Mouse (Mus musculus) megakaryocyte, embryonic 14.5 days (primary cell): ENCODE results near the gene Brd4. TPM values are rescaled to one million over a fixed set of nuclear protein-coding genes. Genes with fewer than 3 reads are reported as not detected.

ENCODE experiments used
- H3K27me3 ChIP-seq: replicated peaks from 2 replicates; pipeline ENCODE3; 2012; ENCODE audit warnings: inconsistent platforms
- H3K36me3 ChIP-seq: replicated peaks from 2 replicates; pipeline ENCODE3; 2012; ENCODE audit warnings: low read length, inconsistent platforms, mixed read lengths
- H3K4me1 ChIP-seq: 2 replicates; pipeline ENCODE4 v1.6.1; 2012; ENCODE audit warnings: inconsistent platforms
- H3K4me3 ChIP-seq: replicated peaks from 2 replicates; pipeline ENCODE3; 2012; ENCODE audit warnings: moderate library complexity, mild to moderate bottlenecking, inconsistent platforms
- H3K9me3 ChIP-seq: 2 replicates; pipeline ENCODE4 v1.6.1; 2012; ENCODE audit warnings: inconsistent platforms
- FLI1 ChIP-seq: IDR thresholded peaks from 2 replicates; pipeline ENCODE4 v1.6.1; 2012; ENCODE audit warnings: low read length, inconsistent platforms, mixed read lengths
- GATA1 ChIP-seq: IDR thresholded peaks from 3 replicates; pipeline ENCODE4 v1.6.1; 2012; ENCODE audit warnings: mixed read lengths, low read length, inconsistent platforms, borderline replicate concordance
- polyA plus RNA-seq: library from polyadenylated mRNA; stranded (reverse); fragments of >175 nt; gene quantifications from 2 replicates; pipeline ENCODE4 v1.2.3, GENCODE M21; 2012; ENCODE audit warnings: low replicate concordance; ENCODE audit not compliant: insufficient read depth

The Brd4 gene
- polyA plus RNA-seq, 1 experiment, result 125 TPM

- H3K36me3 ChIP-seq, result peaks cover 10% of the 10 kb centered on the region
- H3K4me1 ChIP-seq, result peaks cover 89% of the 10 kb centered on the region
- no peaks in the 10 kb centered on the region for H3K9me3 ChIP-seq
- H3K27me3 ChIP-seq, result no peaks in the 10 kb centered on the region
- no peak overlapping the region for H3K4me3 ChIP-seq
- TF ChIP-seq FLI1, result no peak
- no peak for TF ChIP-seq GATA1
Observed at GRCm38 (mm10) chr17:32258869-32259268, 25.7 kb downstream of the Brd4 start.

GRCm38 (mm10) chr17:32257944-32258343 is 26.6 kb downstream of the Brd4 start:
- no peaks in the 10 kb centered on the region for H3K9me3 ChIP-seq
- H3K4me1 ChIP-seq, result peaks cover 91% of the 10 kb centered on the region
- peak overlapping the region; percentile 85 for H3K4me3 ChIP-seq
- no peak for TF ChIP-seq GATA1
- no peak for TF ChIP-seq FLI1
- H3K36me3 ChIP-seq, result peaks cover 14% of the 10 kb centered on the region
- H3K27me3 ChIP-seq, result no peaks in the 10 kb centered on the region

- no peak for TF ChIP-seq GATA1
- TF ChIP-seq FLI1, result no peak
- peaks cover 91% of the 10 kb centered on the region for H3K4me1 ChIP-seq
Observed at GRCm38 (mm10) chr17:32257452-32257851, 27.1 kb downstream of the Brd4 start.

DNA sequence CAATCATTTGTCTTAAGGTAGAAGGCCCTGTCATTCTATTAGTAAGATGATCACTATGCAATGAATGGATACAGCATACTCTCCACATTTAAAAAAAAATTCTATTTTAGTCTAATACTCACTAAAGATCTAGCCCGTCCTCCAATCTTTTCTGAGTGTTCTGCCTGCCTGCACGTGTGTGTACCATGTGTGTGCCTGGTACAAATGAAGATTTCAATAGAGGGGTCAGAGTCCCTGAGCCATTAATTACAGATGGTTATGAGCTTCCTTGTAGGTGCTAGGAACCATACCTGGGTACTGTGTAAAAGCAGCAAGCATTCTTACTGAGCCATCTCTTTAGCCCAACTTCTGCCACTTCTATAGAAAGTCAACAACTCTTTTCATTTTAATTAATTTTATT is 27.6 kb downstream of the Brd4 start:
- TF ChIP-seq FLI1, result no peak
- no peak for TF ChIP-seq GATA1
- Histone ChIP-seq H3K27me3 (no peaks in the 10 kb centered on the region), H3K4me3 (no peak overlapping the region), H3K9me3 (no peaks in the 10 kb centered on the region), H3K4me1 (peaks cover 93% of the 10 kb centered on the region), H3K36me3 (peaks cover 10% of the 10 kb centered on the region)

More at GRCm38 (mm10) chr17:32257452-32257851, 27.1 kb downstream of the Brd4 start:
- H3K36me3 ChIP-seq, result peaks cover 13% of the 10 kb centered on the region
- peak overlapping the region; percentile 78 for H3K4me3 ChIP-seq
- no peaks in the 10 kb centered on the region for H3K27me3 ChIP-seq
- H3K9me3 ChIP-seq, result no peaks in the 10 kb centered on the region

DNA sequence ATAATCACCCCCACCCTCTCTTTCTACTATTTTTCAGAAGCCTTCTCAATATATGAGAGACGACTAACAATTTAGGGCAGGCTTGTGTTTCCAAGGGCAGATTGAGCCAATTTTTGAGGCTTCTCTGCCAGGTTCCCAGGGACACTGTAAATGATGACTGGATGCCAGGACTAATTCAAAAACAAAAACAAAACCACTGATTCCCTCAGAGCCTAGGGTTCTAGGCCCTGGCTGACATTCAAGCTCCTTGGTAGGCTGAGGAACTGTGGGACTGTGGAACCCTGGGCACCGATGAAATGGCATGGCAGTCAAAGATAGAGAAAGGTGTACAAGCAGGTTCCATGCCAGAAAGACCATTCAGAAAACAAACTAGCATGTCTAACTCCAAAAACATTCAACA is 31.3 kb downstream of the Brd4 start:
- no peaks in the 10 kb centered on the region for H3K27me3 ChIP-seq
- peaks cover 24% of the 10 kb centered on the region for H3K36me3 ChIP-seq
- H3K4me3 ChIP-seq, result no peak overlapping the region
- no peak for TF ChIP-seq GATA1
- TF ChIP-seq FLI1, result no peak
- peaks cover 96% of the 10 kb centered on the region for H3K4me1 ChIP-seq
- H3K9me3 ChIP-seq, result no peaks in the 10 kb centered on the region

- H3K36me3 ChIP-seq, result peaks cover 27% of the 10 kb centered on the region
- peak overlapping the region; percentile 73 for H3K4me3 ChIP-seq
- no peaks in the 10 kb centered on the region for H3K27me3 ChIP-seq
- H3K4me1 ChIP-seq, result peaks cover 94% of the 10 kb centered on the region
- TF ChIP-seq GATA1 (no peak), FLI1 (no peak)
- H3K9me3 ChIP-seq, result no peaks in the 10 kb centered on the region
Observed at GRCm38 (mm10) chr17:32251827-32252470, 32.6 kb downstream of the Brd4 start.

GRCm38 (mm10) chr17:32250066-32250465 is 34.5 kb downstream of the Brd4 start:
- TF ChIP-seq GATA1 (no peak), FLI1 (no peak)
- Histone ChIP-seq H3K27me3 (no peaks in the 10 kb centered on the region), H3K9me3 (no peaks in the 10 kb centered on the region), H3K36me3 (peaks cover 35% of the 10 kb centered on the region), H3K4me1 (peaks cover 97% of the 10 kb centered on the region), H3K4me3 (no peak overlapping the region)

GRCm38 (mm10) chr17:32248192-32248591 is 36.3 kb downstream of the Brd4 start:
- H3K36me3 ChIP-seq, result peaks cover 46% of the 10 kb centered on the region
- no peaks in the 10 kb centered on the region for H3K27me3 ChIP-seq
- no peak overlapping the region for H3K4me3 ChIP-seq
- H3K4me1 ChIP-seq, result peaks cover 88% of the 10 kb centered on the region
- no peaks in the 10 kb centered on the region for H3K9me3 ChIP-seq
- TF ChIP-seq FLI1 (no peak), GATA1 (no peak)

- TF ChIP-seq GATA1 (no peak), FLI1 (no peak)
- Histone ChIP-seq H3K4me1 (peaks cover 88% of the 10 kb centered on the region), H3K27me3 (no peaks in the 10 kb centered on the region), H3K4me3 (no peak overlapping the region), H3K36me3 (peaks cover 49% of the 10 kb centered on the region), H3K9me3 (no peaks in the 10 kb centered on the region)
Observed at GRCm38 (mm10) chr17:32247616-32248015, 36.9 kb downstream of the Brd4 start.

DNA sequence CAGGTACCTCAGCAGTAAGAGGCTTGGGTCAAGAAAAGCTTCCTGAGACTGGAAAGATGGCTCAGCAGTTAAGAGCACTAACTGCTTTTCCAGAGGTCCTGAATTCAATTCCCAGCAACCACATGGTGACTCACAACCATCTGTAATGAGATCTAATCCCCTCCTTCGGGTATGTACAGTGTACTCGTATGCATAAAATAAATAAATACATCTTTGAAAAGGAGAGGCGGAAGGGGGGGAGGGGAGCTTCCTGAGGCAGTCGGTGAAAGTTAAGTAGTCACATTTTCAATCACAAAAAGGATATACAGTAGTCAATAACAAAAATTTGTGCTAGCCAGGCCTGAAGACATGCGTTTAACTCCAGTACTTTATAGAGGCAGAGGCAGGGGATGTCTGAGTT is 38.4 kb downstream of the Brd4 start:
- Histone ChIP-seq H3K27me3 (no peaks in the 10 kb centered on the region), H3K4me3 (no peak overlapping the region), H3K4me1 (peaks cover 87% of the 10 kb centered on the region), H3K36me3 (peaks cover 61% of the 10 kb centered on the region), H3K9me3 (no peaks in the 10 kb centered on the region)
- TF ChIP-seq GATA1 (no peak), FLI1 (no peak)
